Mouse (Mus musculus) forebrain, embryonic 16.5 days (tissue): ENCODE measurements around the gene Yy1. TPM values are rescaled to one million over a fixed set of nuclear protein-coding genes. Genes with fewer than 3 reads are reported as not detected.

Source experiments
- ATAC-seq: fragments of 200-750 bp; cut with Nextera tagmentation; 2 replicates; pipeline ENCODE4 v1.8.0; 2017; ENCODE audit warnings: mild to moderate bottlenecking, moderate library complexity
- H3K27ac ChIP-seq: fragments of 300-500 bp; sonication (generic); 2 replicates; pipeline ENCODE4 v1.5.1; 2014; ENCODE audit warnings: low read length, control low read depth
- H3K27me3 ChIP-seq: fragments of 300-500 bp; sonication (generic); replicated peaks from 2 replicates; pipeline ENCODE4 v1.6.1; 2014; ENCODE audit warnings: low read length; ENCODE audit not compliant: control insufficient read depth, insufficient read depth
- H3K36me3 ChIP-seq: fragments of 300-500 bp; sonication (generic); 2 replicates; pipeline ENCODE4 v1.6.1; 2014; ENCODE audit not compliant: control insufficient read depth, insufficient read depth
- H3K4me1 ChIP-seq: fragments of 300-500 bp; sonication (generic); replicated peaks from 2 replicates; pipeline ENCODE4 v1.6.1; 2014; ENCODE audit warnings: low read length; ENCODE audit not compliant: control insufficient read depth, insufficient read depth
- H3K4me2 ChIP-seq: fragments of 300-500 bp; sonication (generic); 2 replicates; pipeline ENCODE4 v1.6.1; 2014; ENCODE audit warnings: mild to moderate bottlenecking, low read length, control low read depth
- H3K4me3 ChIP-seq: fragments of 300-500 bp; sonication (generic); replicated peaks from 2 replicates; pipeline ENCODE4 v1.5.1; 2014; ENCODE audit warnings: mild to moderate bottlenecking, low read length, control low read depth
- H3K9ac ChIP-seq: fragments of 300-500 bp; sonication (generic); replicated peaks from 2 replicates; pipeline ENCODE4 v1.6.1; 2014; ENCODE audit warnings: low read depth, low read length, control low read depth
- H3K9me3 ChIP-seq: fragments of 300-500 bp; sonication (generic); 2 replicates; pipeline ENCODE4 v1.6.1; 2016; ENCODE audit warnings: low read length; ENCODE audit not compliant: control insufficient read depth
- WGBS: fragments of 180-500 bp; shearing (Covaris S2); extraction: QIAGEN DNeasy Blood & Tissue Kit; methylation state at CpG from one replicate; pipeline ENCODE4 v1.1.7; 2014; 5-methylcytosine and 5-hydroxymethylcytosine counted together
- polyA plus RNA-seq: library from polyadenylated mRNA; unstranded; fragments of >200 nt; fragmentation: Nextera tagmentation; extraction: Ambion mirVana; gene quantifications from 2 replicates; pipeline ENCODE4 v1.2.1, GENCODE M21; 2015

Gene Yy1
- polyA plus RNA-seq, 1 experiment from 2014 or later = 14.0 TPM

DNA sequence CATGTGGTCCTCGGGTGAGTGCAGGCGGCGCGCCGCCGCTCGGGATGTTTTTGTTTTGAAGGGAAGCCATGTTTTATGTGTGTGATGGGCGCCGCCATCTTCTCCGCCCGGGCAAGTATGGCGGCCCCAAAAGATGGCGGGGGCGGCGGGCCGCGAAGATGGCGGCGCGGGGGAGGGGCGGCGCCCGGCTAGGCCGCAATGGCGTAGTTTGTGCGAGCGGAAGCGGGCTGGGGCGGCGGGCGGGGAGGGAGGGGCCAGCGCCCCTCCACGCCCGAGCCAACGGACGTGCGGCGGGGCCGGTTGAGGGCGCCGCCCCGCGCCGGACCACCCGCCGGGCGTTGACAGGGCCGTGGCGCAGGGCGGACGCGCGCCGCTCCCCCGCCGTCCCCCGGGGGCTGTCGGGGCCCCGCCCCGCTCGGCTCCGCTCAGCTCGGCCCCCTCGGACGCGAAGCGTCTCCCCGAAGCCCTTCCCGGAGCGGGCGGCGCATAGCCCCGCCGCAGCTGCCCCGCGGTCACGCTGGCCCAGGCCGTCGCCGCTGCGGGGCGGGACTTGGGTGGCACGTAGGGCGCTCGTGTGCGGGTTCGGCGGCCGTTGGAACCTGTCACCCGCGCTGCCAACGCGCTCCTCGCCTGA, 1.4 kb downstream of the Yy1 start:
- H3K9ac ChIP-seq = peak overlapping the region; percentile 92
- under 1% methylated on average over 74 of the region's 94 CpGs for WGBS
- no peaks in the 10 kb centered on the region for H3K9me3 ChIP-seq
- peak overlapping the region; percentile 89 for H3K4me2 ChIP-seq
- no peaks in the 10 kb centered on the region for H3K36me3 ChIP-seq
- H3K4me1 ChIP-seq = peaks cover 30% of the 10 kb centered on the region
- peak overlapping the region; percentile 98 for H3K27ac ChIP-seq
- no peaks in the 10 kb centered on the region for H3K27me3 ChIP-seq
- peak overlapping the region; percentile 98 for H3K4me3 ChIP-seq
- peak; percentile 65 for ATAC-seq

GRCm38 (mm10) chr12:108794979-108795537, 2.3 kb downstream of the Yy1 start:
- no peak for ATAC-seq
- 15% methylated on average over 9 of the region's 9 CpGs for WGBS
- Histone ChIP-seq H3K4me2 (peak overlapping the region; percentile 89), H3K27me3 (no peaks in the 10 kb centered on the region), H3K4me1 (peaks cover 27% of the 10 kb centered on the region), H3K9ac (peak overlapping the region; percentile 92), H3K9me3 (no peaks in the 10 kb centered on the region), H3K36me3 (no peaks in the 10 kb centered on the region), H3K4me3 (peak overlapping the region; percentile 98), H3K27ac (peak overlapping the region; percentile 98)

- ATAC-seq = no peak
- no peaks in the 10 kb centered on the region for H3K9me3 ChIP-seq
- 69% methylated on average over 2 of the region's 2 CpGs for WGBS
These were observed 8.8 kb downstream of the Yy1 start for GRCm38 (mm10) chr12:108801613-108802012.

GRCm38 (mm10) chr12:108804388-108804787, 11.6 kb downstream of the Yy1 start:
- H3K4me3 ChIP-seq = no peak overlapping the region
- WGBS = 86% methylated on average over 2 of the region's 2 CpGs
- H3K4me1 ChIP-seq = peaks cover 6% of the 10 kb centered on the region; the same call in 1 of the 2 replicates
- H3K9me3 ChIP-seq = no peaks in the 10 kb centered on the region
- H3K9ac ChIP-seq = no peak overlapping the region
- H3K27ac ChIP-seq = no peak overlapping the region
- ATAC-seq = no peak
- no peak overlapping the region for H3K4me2 ChIP-seq
- H3K36me3 ChIP-seq = no peaks in the 10 kb centered on the region
- H3K27me3 ChIP-seq = no peaks in the 10 kb centered on the region

More at GRCm38 (mm10) chr12:108801613-108802012, 8.8 kb downstream of the Yy1 start:
- no peak overlapping the region for H3K9ac ChIP-seq
- no peak overlapping the region for H3K4me2 ChIP-seq
- no peak overlapping the region for H3K4me3 ChIP-seq
- H3K27me3 ChIP-seq = no peaks in the 10 kb centered on the region
- H3K4me1 ChIP-seq = peaks cover 11% of the 10 kb centered on the region
- H3K36me3 ChIP-seq = no peaks in the 10 kb centered on the region
- no peak overlapping the region for H3K27ac ChIP-seq

DNA sequence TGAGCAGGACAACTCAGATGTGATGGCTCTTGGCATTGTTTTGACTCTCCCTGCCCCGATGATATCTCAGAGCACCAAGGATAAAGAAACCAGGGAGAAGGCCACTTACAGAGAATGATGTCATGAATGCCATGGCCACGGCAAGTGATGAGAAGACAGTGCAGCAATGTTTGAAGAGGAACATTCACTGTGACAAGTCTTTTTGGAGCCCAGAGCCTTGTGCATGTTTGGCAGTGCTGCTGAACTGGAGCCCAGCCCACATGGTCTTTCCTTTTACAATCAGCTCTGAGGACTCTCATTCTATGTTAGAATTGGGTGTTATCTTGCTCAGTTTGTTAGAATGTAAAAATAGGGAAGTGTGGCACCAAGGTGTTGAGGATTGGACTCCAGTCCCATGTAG, 15.7 kb downstream of the Yy1 start:
- ATAC-seq = no peak
- no peaks in the 10 kb centered on the region for H3K9me3 ChIP-seq
- no peaks in the 10 kb centered on the region for H3K27me3 ChIP-seq
- H3K4me2 ChIP-seq = no peak overlapping the region
- H3K4me3 ChIP-seq = no peak overlapping the region
- no peaks in the 10 kb centered on the region for H3K36me3 ChIP-seq
- 89% methylated on average over 2 of the region's 2 CpGs for WGBS
- H3K9ac ChIP-seq = no peak overlapping the region
- H3K27ac ChIP-seq = no peak overlapping the region
- 0 out of 2 replicates have a peak, but pooled peaks cover 2% of the 10 kb centered on the region for H3K4me1 ChIP-seq

DNA sequence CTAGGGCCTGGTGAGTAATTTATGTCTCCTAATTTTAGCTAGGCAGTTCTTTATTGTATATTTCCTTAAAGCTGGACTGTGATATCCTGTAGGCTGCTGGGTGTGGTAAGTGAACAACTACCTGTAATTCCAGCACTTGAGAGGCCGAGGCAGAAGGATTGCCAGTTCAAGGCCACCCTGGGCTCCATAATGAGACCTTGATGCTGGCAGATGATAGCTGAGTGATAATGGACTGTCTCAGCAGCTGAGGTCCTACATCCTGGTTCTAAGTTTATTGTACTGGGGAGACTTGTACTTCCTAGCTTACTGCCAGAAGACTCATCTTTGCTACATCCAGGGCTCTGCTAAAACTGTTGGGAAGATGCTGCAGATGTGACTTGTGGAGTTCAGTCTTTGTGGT, 17.0 kb downstream of the Yy1 start:
- WGBS = 100% methylated on average over 1 of the region's 1 CpGs
- H3K27me3 ChIP-seq = no peaks in the 10 kb centered on the region
- H3K4me1 ChIP-seq = 0 out of 2 replicates have a peak, but pooled peaks cover 2% of the 10 kb centered on the region
- H3K36me3 ChIP-seq = no peaks in the 10 kb centered on the region
- no peaks in the 10 kb centered on the region for H3K9me3 ChIP-seq
- no peak overlapping the region for H3K9ac ChIP-seq
- no peak overlapping the region for H3K4me3 ChIP-seq
- H3K27ac ChIP-seq = no peak overlapping the region
- no peak overlapping the region for H3K4me2 ChIP-seq
- ATAC-seq = no peak

DNA sequence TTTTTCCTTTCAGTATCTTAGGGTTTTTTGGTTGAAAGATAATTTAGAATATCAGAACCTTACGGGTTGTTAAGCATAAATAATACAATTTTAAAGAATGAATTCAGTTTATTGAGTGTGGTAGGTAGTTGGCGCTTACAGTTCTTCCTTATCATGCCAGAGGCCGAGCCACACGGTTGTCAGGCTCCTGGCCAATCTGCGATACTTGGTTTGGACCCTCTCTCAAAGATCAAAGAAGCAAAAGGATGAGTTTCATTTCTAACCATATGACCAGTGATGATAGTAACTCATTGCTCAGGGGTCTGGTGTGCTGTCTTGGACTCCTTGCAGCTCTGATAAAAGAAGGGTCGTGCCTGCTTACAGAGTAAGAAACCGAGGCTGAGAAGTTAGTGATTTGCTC, 17.5 kb downstream of the Yy1 start:
- Histone ChIP-seq H3K27me3 (no peaks in the 10 kb centered on the region), H3K9me3 (no peaks in the 10 kb centered on the region), H3K27ac (no peak overlapping the region), H3K9ac (no peak overlapping the region), H3K4me3 (no peak overlapping the region), H3K36me3 (no peaks in the 10 kb centered on the region), H3K4me2 (no peak overlapping the region), H3K4me1 (0 out of 2 replicates have a peak, but pooled peaks cover 2% of the 10 kb centered on the region)
- ATAC-seq = no peak
- 94% methylated on average over 7 of the region's 7 CpGs for WGBS

GRCm38 (mm10) chr12:108811133-108811532, 18.4 kb downstream of the Yy1 start:
- H3K27me3 ChIP-seq = no peaks in the 10 kb centered on the region
- H3K36me3 ChIP-seq = no peaks in the 10 kb centered on the region
- H3K9me3 ChIP-seq = no peaks in the 10 kb centered on the region
- no peak overlapping the region for H3K27ac ChIP-seq
- H3K9ac ChIP-seq = no peak overlapping the region
- 49% methylated on average over 2 of the region's 2 CpGs for WGBS
- no peak for ATAC-seq
- 0 out of 2 replicates have a peak, but pooled peaks cover 2% of the 10 kb centered on the region for H3K4me1 ChIP-seq
- no peak overlapping the region for H3K4me3 ChIP-seq
- H3K4me2 ChIP-seq = no peak overlapping the region

DNA sequence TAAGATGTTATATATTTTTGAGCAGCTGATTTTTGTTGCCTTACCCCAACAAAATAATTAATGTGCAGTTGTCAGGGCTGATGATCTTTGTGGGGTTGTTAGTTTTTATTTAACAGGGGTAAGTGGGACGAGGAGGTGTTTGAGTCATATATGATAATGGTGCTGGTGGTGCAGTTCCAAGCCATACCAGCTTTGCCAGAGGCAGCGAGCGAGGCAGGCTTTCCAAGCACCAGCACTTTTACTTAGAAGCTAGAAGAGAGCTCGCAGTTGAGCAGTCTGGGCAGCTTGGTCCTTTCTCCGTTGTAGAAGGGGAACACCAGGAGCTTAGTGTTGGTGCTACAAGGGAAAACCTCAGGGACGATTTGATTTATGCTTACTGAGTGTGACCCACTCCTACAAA, 19.7 kb downstream of the Yy1 start:
- WGBS = 81% methylated on average over 6 of the region's 6 CpGs
- H3K9ac ChIP-seq = no peak overlapping the region
- H3K36me3 ChIP-seq = no peaks in the 10 kb centered on the region

More for the DNA sequence above, 19.7 kb downstream of the Yy1 start:
- 0 out of 2 replicates have a peak, but pooled peaks cover 2% of the 10 kb centered on the region for H3K4me1 ChIP-seq
- ATAC-seq = no peak
- no peaks in the 10 kb centered on the region for H3K27me3 ChIP-seq
- H3K9me3 ChIP-seq = no peaks in the 10 kb centered on the region
- no peak overlapping the region for H3K27ac ChIP-seq
- no peak overlapping the region for H3K4me3 ChIP-seq
- no peak overlapping the region for H3K4me2 ChIP-seq
